8 mouse cellular contexts compared by ENCODE assay signal in the genomic region with DNA sequence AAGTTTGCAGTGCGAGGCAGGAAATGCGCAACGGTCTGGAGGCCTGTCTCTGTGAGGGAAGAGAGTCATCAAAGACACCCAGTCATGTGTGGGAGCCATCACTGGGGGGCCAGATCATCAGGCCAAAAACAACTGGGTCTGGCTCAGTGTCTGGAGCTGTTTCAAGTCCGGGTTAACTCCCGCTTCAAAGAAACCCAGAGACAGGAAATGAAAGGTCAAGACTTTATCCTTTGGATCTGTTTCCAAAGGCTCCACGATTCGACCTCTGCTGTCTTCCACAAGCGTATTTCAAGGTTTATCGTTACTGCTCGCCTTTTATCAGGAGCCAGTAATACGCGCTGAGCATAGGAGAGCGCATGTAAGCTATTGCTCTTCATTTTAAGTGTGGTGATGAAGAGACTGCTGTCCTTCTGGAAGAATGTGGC.
DNase-seq lines count a peak whose midpoint lies in the region; ATAC-seq and TF ChIP-seq lines count a peak whose summit lies in the region.

No protein-coding gene starts in this region.

- TF ChIP-seq CTCF in midbrain, postnatal 0 days (IDR thresholded peaks at IDR 0.05) = no peak

- no peak overlapping the region for H3K4me2 ChIP-seq in midbrain, postnatal 0 days (ENCODE audit: low read depth, low read length, poor library complexity, severe bottlenecking)
- H3K4me2 ChIP-seq in forebrain, embryonic 16.5 days (ENCODE audit: low read length) = no peak overlapping the region

- WGBS in midbrain, postnatal 0 days = 76% methylated on average over 13 of the region's 13 CpGs
- 73% methylated on average over 13 of the region's 13 CpGs for whole genome bisulfite sequencing in midbrain, embryonic 10.5 days
- 28% methylated on average over 13 of the region's 13 CpGs for WGBS in embryonic facial prominence, embryonic 10.5 days
- 73% methylated on average over 13 of the region's 13 CpGs for WGBS in forebrain, embryonic 16.5 days

- H3K27ac ChIP-seq in midbrain, postnatal 0 days (ENCODE audit: low read depth, low read length) = no peak overlapping the region
- H3K27ac ChIP-seq in midbrain, embryonic 10.5 days (replicated peaks) = no peak overlapping the region; the same call in 1 of the 2 replicates
- H3K27ac ChIP-seq in embryonic facial prominence, embryonic 10.5 days (replicated peaks) = peak overlapping the region; percentile 58
- no peak overlapping the region for H3K27ac ChIP-seq in forebrain, embryonic 16.5 days (ENCODE audit: low read length)

- no peak overlapping the region for H3K4me3 ChIP-seq in midbrain, postnatal 0 days (ENCODE audit: low read depth, low read length)
- H3K4me3 ChIP-seq in midbrain, embryonic 10.5 days = no peak overlapping the region
- no peak overlapping the region for H3K4me3 ChIP-seq in embryonic facial prominence, embryonic 10.5 days
- H3K4me3 ChIP-seq in forebrain, embryonic 16.5 days (replicated peaks; ENCODE audit: low read length) = no peak overlapping the region

- peak; percentile 2 for DNase-seq in midbrain, postnatal 0 days (ENCODE audit: low spot score)
- no peak for DNase-seq in midbrain, embryonic 10.5 days (ENCODE audit: low spot score)
- DNase-seq in embryonic facial prominence, embryonic 10.5 days (ENCODE audit: low spot score) = peak; percentile 44
- peak; percentile 41 to 51 for DNase-seq in kidney, postnatal 36 days
- DNase-seq in ovary, postnatal 36 days (ENCODE audit: low spot score) = peak; percentile 4
- DNase-seq in spleen, postnatal 14 days (ENCODE audit: low spot score in 2 of 2) = no peak
- no peak for DNase-seq in cerebellum, postnatal 25 days

- no peak for ATAC-seq in midbrain, postnatal 0 days (ENCODE audit: low FRiP score)
- no peak for ATAC-seq in forebrain, embryonic 16.5 days

- H3K9me3 ChIP-seq in midbrain, postnatal 0 days (ENCODE audit: low read length) = no peaks in the 10 kb centered on the region
- no peaks in the 10 kb centered on the region for H3K9me3 ChIP-seq in midbrain, embryonic 10.5 days (replicated peaks)
- H3K9me3 ChIP-seq in embryonic facial prominence, embryonic 10.5 days = no peaks in the 10 kb centered on the region
- H3K9me3 ChIP-seq in forebrain, embryonic 16.5 days (ENCODE audit: control insufficient read depth, low read length) = 0 out of 2 replicates have a peak, but pooled peaks cover 2% of the 10 kb centered on the region

- no peaks in the 10 kb centered on the region for H3K36me3 ChIP-seq in midbrain, postnatal 0 days (ENCODE audit: insufficient read depth, low read length)
- H3K36me3 ChIP-seq in midbrain, embryonic 10.5 days = no peaks in the 10 kb centered on the region
- H3K36me3 ChIP-seq in embryonic facial prominence, embryonic 10.5 days (replicated peaks) = no peaks in the 10 kb centered on the region
- no peaks in the 10 kb centered on the region for H3K36me3 ChIP-seq in forebrain, embryonic 16.5 days (ENCODE audit: control insufficient read depth, insufficient read depth)

- H3K4me1 ChIP-seq in midbrain, postnatal 0 days (ENCODE audit: insufficient read depth, low read length) = no peaks in the 10 kb centered on the region
- H3K4me1 ChIP-seq in midbrain, embryonic 10.5 days = no peaks in the 10 kb centered on the region
- peaks cover 25% of the 10 kb centered on the region for H3K4me1 ChIP-seq in embryonic facial prominence, embryonic 10.5 days
- H3K4me1 ChIP-seq in forebrain, embryonic 16.5 days (replicated peaks; ENCODE audit: control insufficient read depth, insufficient read depth, low read length) = no peaks in the 10 kb centered on the region

- no peak overlapping the region for H3K9ac ChIP-seq in midbrain, postnatal 0 days (replicated peaks; ENCODE audit: low read length, poor library complexity, severe bottlenecking)
- H3K9ac ChIP-seq in forebrain, embryonic 16.5 days (replicated peaks; ENCODE audit: low read depth, low read length) = no peak overlapping the region

- no peaks in the 10 kb centered on the region for H3K27me3 ChIP-seq in midbrain, postnatal 0 days (ENCODE audit: insufficient read depth, low read length)
- H3K27me3 ChIP-seq in midbrain, embryonic 10.5 days (ENCODE audit: low read depth, poor library complexity, severe bottlenecking) = no peaks in the 10 kb centered on the region
- no peaks in the 10 kb centered on the region for H3K27me3 ChIP-seq in embryonic facial prominence, embryonic 10.5 days (replicated peaks; ENCODE audit: low read depth, poor library complexity, severe bottlenecking)
- H3K27me3 ChIP-seq in forebrain, embryonic 16.5 days (replicated peaks; ENCODE audit: control insufficient read depth, insufficient read depth, low read length) = no peaks in the 10 kb centered on the region

Comparison
In these comparisons a context has a peak if more than half of its experiments do, and no peak if none do; other contexts are left out.
1. DNase-seq: peak in midbrain, postnatal 0 days (single experiment), embryonic facial prominence, embryonic 10.5 days (single experiment), kidney, postnatal 36 days (2 of 2) and ovary, postnatal 36 days (single experiment); none in midbrain, embryonic 10.5 days (single experiment), spleen, postnatal 14 days (0 of 2) and cerebellum, postnatal 25 days (0 of 2).